Mouse (Mus musculus): Measurements from ENCODE around the gene Slc51a. TPM values are rescaled to one million over a fixed set of nuclear protein-coding genes. Genes with fewer than 3 reads are reported as not detected.

The Slc51a gene
- polyA plus RNA-seq, 1 experiment from 2014 or later: 0.39 TPM

DNA sequence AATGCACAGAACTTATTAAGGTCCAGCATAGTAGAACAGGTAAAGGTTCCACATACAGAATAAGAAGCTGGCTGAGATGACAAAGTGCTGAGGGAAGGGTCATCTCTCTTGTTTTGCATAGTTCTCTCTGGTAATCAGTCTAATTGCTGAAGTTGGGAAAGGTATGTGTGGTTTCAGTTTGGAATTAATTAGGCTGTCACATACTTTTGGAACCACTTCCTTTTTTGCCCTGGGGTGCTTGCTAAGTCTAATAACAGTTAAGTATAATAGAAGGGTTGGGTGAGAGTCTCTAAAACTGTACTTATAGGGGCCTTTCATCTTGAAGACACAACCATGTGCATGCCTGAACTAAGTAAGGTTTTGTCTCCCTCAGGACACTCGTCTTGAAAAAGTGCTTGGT is 51.0 kb downstream of the Slc51a start:
- no peaks in the 10 kb centered on the region for H3K36me3 ChIP-seq
- H3K27ac ChIP-seq: no peak overlapping the region
- H3K4me1 ChIP-seq: peaks cover 17% of the 10 kb centered on the region
- no peak for ATAC-seq (ENCODE audit: borderline replicate concordance, extremely low read depth, low FRiP score, low TSS enrichment)
- no peaks in the 10 kb centered on the region for H3K9me3 ChIP-seq
- no peak overlapping the region for H3K4me3 ChIP-seq
- WGBS: 61% methylated on average over 1 of the region's 1 CpGs
- H3K27me3 ChIP-seq: no peaks in the 10 kb centered on the region
- no peak overlapping the region for H3K4me2 ChIP-seq
- no peak overlapping the region for H3K9ac ChIP-seq

DNA sequence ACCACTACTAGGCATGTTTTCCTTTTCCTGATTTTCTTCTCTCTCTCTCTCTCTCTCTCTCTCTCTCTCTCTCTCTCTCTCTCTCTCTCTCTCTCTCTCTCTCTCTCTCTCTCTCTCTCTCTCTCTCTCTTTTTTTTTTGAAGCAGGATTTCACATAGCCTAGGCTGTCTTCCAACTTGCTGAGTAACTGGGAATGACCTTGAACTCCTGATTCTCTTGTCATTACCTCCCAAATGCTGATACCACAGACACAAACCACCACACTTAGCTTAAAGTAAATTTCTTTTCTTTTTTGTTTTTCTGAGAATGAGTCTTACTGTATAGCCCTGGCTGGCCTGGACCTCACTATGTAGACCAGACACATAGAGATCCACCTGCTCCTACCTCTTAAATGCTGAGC is 53.0 kb downstream of the Slc51a start:
- H3K4me2 ChIP-seq: no peak overlapping the region

DNA sequence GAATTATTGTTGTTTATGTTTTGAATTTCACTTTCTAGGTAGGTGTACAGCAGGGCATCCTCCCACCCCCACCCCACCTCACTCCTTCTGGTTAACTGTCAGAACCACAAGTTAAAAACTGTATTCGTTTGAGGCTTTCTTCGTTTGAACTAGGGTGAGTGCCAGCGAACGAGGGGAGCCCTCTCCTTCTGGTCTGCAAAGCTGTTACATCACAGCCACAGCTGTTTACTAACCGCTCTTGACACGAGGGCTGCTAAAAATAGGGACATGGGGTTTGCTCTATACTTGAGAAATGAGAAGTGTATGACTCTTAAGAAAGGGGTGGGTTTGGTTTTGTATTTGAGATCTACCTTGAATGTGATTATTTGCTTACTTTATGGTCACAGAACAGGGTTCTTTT is 53.6 kb downstream of the Slc51a start:
- no peak overlapping the region for H3K27ac ChIP-seq
- WGBS: 19% methylated on average over 6 of the region's 6 CpGs
- no peaks in the 10 kb centered on the region for H3K27me3 ChIP-seq
- peak; percentile 50; the same call in 1 of the 2 replicates for ATAC-seq (ENCODE audit: borderline replicate concordance, extremely low read depth, low FRiP score, low TSS enrichment)
- no peaks in the 10 kb centered on the region for H3K9me3 ChIP-seq
- no peak overlapping the region for H3K4me3 ChIP-seq
- H3K4me2 ChIP-seq: no peak overlapping the region; the same call in 1 of the 2 replicates
- peaks cover 24% of the 10 kb centered on the region for H3K4me1 ChIP-seq
- no peak overlapping the region for H3K9ac ChIP-seq
- no peaks in the 10 kb centered on the region for H3K36me3 ChIP-seq

More for the DNA sequence above, 53.0 kb downstream of the Slc51a start:
- ATAC-seq (ENCODE audit: borderline replicate concordance, extremely low read depth, low FRiP score, low TSS enrichment): no peak
- H3K4me3 ChIP-seq: no peak overlapping the region
- no peak overlapping the region for H3K9ac ChIP-seq
- no peaks in the 10 kb centered on the region for H3K36me3 ChIP-seq
- no peaks in the 10 kb centered on the region for H3K9me3 ChIP-seq
- H3K27me3 ChIP-seq: no peaks in the 10 kb centered on the region
- peaks cover 23% of the 10 kb centered on the region for H3K4me1 ChIP-seq
- H3K27ac ChIP-seq: peak overlapping the region; percentile 33; the same call in 1 of the 2 replicates

DNA sequence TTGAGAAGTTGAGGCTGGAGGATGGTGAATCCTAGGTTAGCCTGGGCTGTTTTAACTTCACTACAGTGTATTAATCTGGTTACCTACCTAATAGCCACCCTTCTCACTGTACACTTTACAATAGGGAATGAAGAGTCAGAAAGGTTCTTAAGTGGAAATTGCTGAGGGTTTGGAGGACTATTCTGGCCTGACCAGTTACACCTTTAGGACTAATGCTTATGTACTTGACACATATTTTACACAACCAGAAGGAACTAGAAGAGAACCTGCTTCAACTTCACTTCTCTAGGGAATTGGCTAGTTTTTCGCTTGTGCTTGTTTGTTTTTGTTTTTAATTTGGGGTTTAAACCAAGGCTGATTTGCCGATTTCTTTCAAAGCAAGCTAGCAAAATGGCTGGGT is 54.5 kb downstream of the Slc51a start:
- ATAC-seq (ENCODE audit: borderline replicate concordance, extremely low read depth, low FRiP score, low TSS enrichment): no peak

DNA sequence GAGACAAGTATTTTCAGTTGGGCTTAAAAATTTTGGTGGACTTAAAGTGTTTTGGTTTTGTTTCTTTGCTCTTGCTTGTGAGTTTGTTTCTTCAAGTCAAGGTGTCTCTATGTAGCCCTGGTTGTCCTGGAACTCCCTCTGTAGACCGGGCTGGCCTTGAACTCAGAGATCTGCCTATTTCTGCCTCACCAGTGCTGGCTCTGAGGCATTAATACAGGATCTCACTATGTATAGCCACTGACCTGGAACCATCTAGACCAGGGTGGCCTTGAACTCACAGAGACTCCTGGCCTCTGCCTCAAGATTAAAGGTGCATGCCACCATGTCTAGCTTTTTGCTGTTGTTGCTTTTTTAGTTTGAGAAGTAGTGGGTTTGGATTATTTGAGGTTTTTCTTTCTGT is 55.8 kb downstream of the Slc51a start:
- H3K9ac ChIP-seq: no peak overlapping the region
- H3K9me3 ChIP-seq: no peaks in the 10 kb centered on the region
- H3K27ac ChIP-seq: no peak overlapping the region
- H3K4me1 ChIP-seq: peaks cover 24% of the 10 kb centered on the region
- 88% methylated on average over 1 of the region's 1 CpGs for WGBS
- H3K4me3 ChIP-seq: peak overlapping the region; percentile 75
- H3K4me2 ChIP-seq: peak overlapping the region; percentile 88
- no peaks in the 10 kb centered on the region for H3K36me3 ChIP-seq
- H3K27me3 ChIP-seq: no peaks in the 10 kb centered on the region
- no peak for ATAC-seq (ENCODE audit: borderline replicate concordance, extremely low read depth, low FRiP score, low TSS enrichment)

More for the DNA sequence above, 54.5 kb downstream of the Slc51a start:
- WGBS: 56% methylated on average over 2 of the region's 2 CpGs
- Histone ChIP-seq H3K4me2 (peak overlapping the region; percentile 11; the same call in 1 of the 2 replicates), H3K4me3 (no peak overlapping the region), H3K9me3 (no peaks in the 10 kb centered on the region), H3K9ac (no peak overlapping the region), H3K27ac (0 out of 2 replicates have a peak overlapping the region, but pooled peaks have one; percentile 29), H3K36me3 (no peaks in the 10 kb centered on the region), H3K27me3 (no peaks in the 10 kb centered on the region), H3K4me1 (peaks cover 24% of the 10 kb centered on the region)

DNA sequence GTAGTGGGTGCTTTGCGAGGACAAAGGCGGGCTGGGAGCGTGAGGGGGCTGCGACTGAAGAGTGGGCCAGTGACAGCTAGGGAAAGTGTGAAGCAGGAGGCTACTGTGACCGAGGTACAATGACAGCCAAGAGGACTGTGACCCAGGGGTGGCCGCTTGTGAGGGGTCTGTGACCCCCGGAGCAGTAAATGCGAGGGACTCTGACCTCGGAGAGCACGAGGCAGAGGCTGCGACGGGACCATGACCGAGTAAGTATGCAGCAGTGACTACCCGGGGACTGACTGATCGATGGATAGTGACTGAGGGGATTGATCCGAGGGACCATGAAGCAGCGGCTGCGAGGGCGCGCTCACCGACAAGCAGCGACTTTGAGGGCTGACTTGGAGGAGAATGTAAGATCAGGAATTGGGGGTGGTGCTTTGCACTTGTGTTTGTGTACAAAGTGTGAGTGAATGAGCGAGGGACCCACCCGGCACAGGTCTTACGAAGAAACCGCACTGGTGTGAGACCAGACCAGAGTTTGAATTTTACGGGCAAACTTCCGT is 56.6 kb downstream of the Slc51a start:
- no peaks in the 10 kb centered on the region for H3K27me3 ChIP-seq
- ATAC-seq (ENCODE audit: borderline replicate concordance, extremely low read depth, low FRiP score, low TSS enrichment): no peak; the same call in 1 of the 2 replicates
- no peaks in the 10 kb centered on the region for H3K9me3 ChIP-seq
- peak overlapping the region; percentile 83 for H3K27ac ChIP-seq
- under 1% methylated on average over 28 of the region's 28 CpGs for WGBS
- peak overlapping the region; percentile 88 for H3K4me2 ChIP-seq
- peaks cover 24% of the 10 kb centered on the region for H3K4me1 ChIP-seq
- peak overlapping the region; percentile 74 for H3K9ac ChIP-seq
- H3K36me3 ChIP-seq: no peaks in the 10 kb centered on the region
- peak overlapping the region; percentile 75 for H3K4me3 ChIP-seq

DNA sequence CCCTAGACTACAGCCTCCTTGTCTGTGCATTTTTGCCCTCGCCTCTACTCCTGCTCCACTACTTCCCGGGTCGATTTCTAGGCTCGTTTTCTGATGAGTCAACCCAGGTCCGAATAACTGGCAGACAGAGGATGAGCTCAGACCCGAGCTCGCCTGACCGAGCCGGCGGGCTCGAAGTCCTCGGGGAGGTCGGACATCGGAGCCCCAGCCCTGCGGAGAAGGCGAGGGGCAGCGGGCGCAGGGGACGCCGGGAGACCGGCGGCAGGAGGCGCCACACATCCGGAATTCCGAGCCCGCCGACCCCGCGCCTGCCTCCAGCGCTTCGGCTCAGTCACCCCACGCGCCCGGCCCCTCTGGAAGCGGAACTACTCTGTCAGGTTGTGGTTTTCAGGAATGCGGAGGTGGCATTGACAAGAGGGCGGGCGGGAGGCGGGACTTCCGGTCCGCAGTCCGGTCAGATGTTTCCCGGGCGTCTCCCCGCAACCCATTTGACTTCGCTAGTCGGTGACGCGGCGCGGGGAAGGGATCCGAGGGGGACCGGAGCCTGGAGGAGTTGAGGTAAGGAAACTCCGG is 57.1 kb downstream of the Slc51a start, which contains the start of gene Pcyt1a:
Gene Pcyt1a (plus strand): TSS at position 448 of the 573 bp plus-strand sequence.
- Histone ChIP-seq H3K4me2 (peak within 1 kb of the TSS; percentile 88), H3K36me3 (no peaks in the 10 kb centered on the region), H3K4me1 (peaks cover 24% of the 10 kb centered on the region), H3K9ac (peak within 1 kb of the TSS; percentile 74), H3K4me3 (peak within 1 kb of the TSS; percentile 75), H3K9me3 (no peaks in the 10 kb centered on the region), H3K27me3 (no peaks in the 10 kb centered on the region), H3K27ac (peak within 1 kb of the TSS; percentile 83)
- peak; percentile 95 for ATAC-seq (ENCODE audit: borderline replicate concordance, extremely low read depth, low FRiP score, low TSS enrichment)
- WGBS: under 1% methylated on average over 48 of the region's 54 CpGs

DNA sequence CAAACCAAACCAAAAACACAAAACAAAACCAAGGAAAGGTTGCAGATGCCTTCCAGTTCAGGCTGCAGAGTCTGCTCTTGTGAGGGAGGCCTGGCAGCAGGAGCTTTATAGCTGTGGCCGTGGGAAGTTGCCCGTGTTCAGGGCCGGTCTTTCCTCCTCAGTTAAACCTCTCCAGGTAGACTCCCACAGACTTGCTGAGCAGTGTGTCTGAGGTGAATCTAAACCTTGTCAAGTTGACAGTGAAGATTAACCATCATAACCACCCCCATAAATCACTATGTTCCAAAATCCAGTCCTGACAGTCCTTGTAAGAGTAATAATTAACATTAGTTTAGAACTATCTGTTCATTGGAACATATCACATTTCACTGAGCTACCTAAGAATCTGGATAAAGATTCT is 60.2 kb downstream of the Slc51a start:
- Histone ChIP-seq H3K4me2 (no peak overlapping the region), H3K36me3 (no peaks in the 10 kb centered on the region), H3K4me1 (peaks cover 14% of the 10 kb centered on the region), H3K9me3 (no peaks in the 10 kb centered on the region), H3K27me3 (no peaks in the 10 kb centered on the region), H3K27ac (no peak overlapping the region), H3K9ac (no peak overlapping the region), H3K4me3 (no peak overlapping the region)
- ATAC-seq (ENCODE audit: borderline replicate concordance, extremely low read depth, low FRiP score, low TSS enrichment): no peak
- WGBS: 90% methylated on average over 3 of the region's 3 CpGs

Other genes with a start within 250 kb of the Slc51a start
- 16.6 and 17.2 TPM in 2 replicates for gene Fbxo45, start 240.7 kb downstream of the Slc51a start, polyA plus RNA-seq (2015; fragmentation: Nextera tagmentation; extraction: Ambion mirVana)
- 19.5 TPM in 2 replicates for gene Wdr53, start 240.7 kb downstream of the Slc51a start, polyA plus RNA-seq (2015; fragmentation: Nextera tagmentation; extraction: Ambion mirVana)
- gene Smco1, start 216.4 kb downstream of the Slc51a start, polyA plus RNA-seq (2015; fragmentation: Nextera tagmentation; extraction: Ambion mirVana): 0.11 TPM in 1 of 2 replicates, not detected in the other
- gene Rnf168, start 210.4 kb downstream of the Slc51a start, polyA plus RNA-seq (2015; fragmentation: Nextera tagmentation; extraction: Ambion mirVana): 35.8 and 36.7 TPM in 2 replicates
- gene Ubxn7, start 155.6 kb downstream of the Slc51a start, polyA plus RNA-seq (2015; fragmentation: Nextera tagmentation; extraction: Ambion mirVana): 24.2 TPM in 2 replicates
- gene Tm4sf19, start 87.4 kb downstream of the Slc51a start, polyA plus RNA-seq (2015; fragmentation: Nextera tagmentation; extraction: Ambion mirVana): not detected in 2 replicates
- gene Tctex1d2, start 68.2 kb downstream of the Slc51a start, polyA plus RNA-seq (2015; fragmentation: Nextera tagmentation; extraction: Ambion mirVana): 23.3 and 25.6 TPM in 2 replicates
- 35.6 and 36.1 TPM in 2 replicates for gene Pcyt1a, start 57.0 kb downstream of the Slc51a start, polyA plus RNA-seq (2015; fragmentation: Nextera tagmentation; extraction: Ambion mirVana)
- not detected in 2 replicates for gene Zdhhc19, start 8.4 kb upstream of the Slc51a start, polyA plus RNA-seq (2015; fragmentation: Nextera tagmentation; extraction: Ambion mirVana)
- 50.5 and 53.8 TPM in 2 replicates for gene Tfrc, start 121.0 kb upstream of the Slc51a start, polyA plus RNA-seq (2015; fragmentation: Nextera tagmentation; extraction: Ambion mirVana)
- gene Tnk2, start 156.0 kb upstream of the Slc51a start, polyA plus RNA-seq (2015; fragmentation: Nextera tagmentation; extraction: Ambion mirVana): 17.2 and 17.6 TPM in 2 replicates
- 0.89 and 1.7 TPM in 2 replicates for gene Muc4, start 248.0 kb upstream of the Slc51a start, polyA plus RNA-seq (2015; fragmentation: Nextera tagmentation; extraction: Ambion mirVana)